Mouse (Mus musculus) ES-E14 (cell line): Measurements from ENCODE around the gene Cdkl3. TPM values are rescaled to one million over a fixed set of nuclear protein-coding genes. Genes with fewer than 3 reads are reported as not detected.

ENCODE experiments used
- DNase-seq: peaks from one replicate; pipeline ENCODE4 v3.0.0-alpha.2; 2013; ENCODE audit warnings: low read depth, low spot score
- H3K27ac ChIP-seq: 2 replicates; pipeline ENCODE4 v1.5.1; 2012; ENCODE audit warnings: low read depth, mild to moderate bottlenecking, low read length, moderate library complexity, mixed read lengths; ENCODE audit not compliant: poor library complexity, insufficient read depth, severe bottlenecking
- H3K36me3 ChIP-seq: 2 replicates; pipeline ENCODE4 v1.6.1; 2012; ENCODE audit warnings: mild to moderate bottlenecking, low read length, moderate library complexity, mixed read lengths; ENCODE audit not compliant: control insufficient read depth, poor library complexity, insufficient read depth, severe bottlenecking
- H3K4me1 ChIP-seq, 2 experiments: fragments of 150-350 bp in 1 of 2; sonication (generic) in 1 of 2; 2 replicates each; pipeline ENCODE4 v1.6.1; 2012; ENCODE audit warnings: low read length in 2 of 2, mild to moderate bottlenecking in 1 of 2, mixed read lengths in 1 of 2; ENCODE audit not compliant: control insufficient read depth in 2 of 2, insufficient read depth in 2 of 2, poor library complexity in 1 of 2
- H3K4me3 ChIP-seq, 2 experiments: fragments of 150-350 bp in 1 of 2; sonication (generic) in 1 of 2; 2 replicates each; pipeline ENCODE4 v1.5.1; 2012; ENCODE audit warnings: low read length in 2 of 2, low read depth in 1 of 2, mild to moderate bottlenecking in 1 of 2, mixed read lengths in 1 of 2; ENCODE audit not compliant: insufficient read depth in 1 of 2, poor library complexity in 1 of 2, severe bottlenecking in 1 of 2
- H3K9ac ChIP-seq: 2 replicates; pipeline ENCODE4 v1.6.1; 2012; ENCODE audit warnings: low read depth, mild to moderate bottlenecking, low read length, mixed read lengths; ENCODE audit not compliant: poor library complexity, insufficient read depth, severe bottlenecking
- H3K9me3 ChIP-seq: fragments of 150-350 bp; sonication (generic); 2 replicates; pipeline ENCODE4 v1.6.1; 2012; ENCODE audit warnings: low read depth, mild to moderate bottlenecking, low read length; ENCODE audit not compliant: control insufficient read depth, insufficient read depth
- CHD2 ChIP-seq: IDR thresholded peaks from 2 replicates; pipeline ENCODE4 v1.6.1; 2014; ENCODE audit warnings: mild to moderate bottlenecking, low read depth, low read length, inconsistent platforms
- HCFC1 ChIP-seq: IDR thresholded peaks from 2 replicates; pipeline ENCODE4 v1.6.1; 2012; ENCODE audit warnings: low read length, inconsistent platforms, borderline replicate concordance; ENCODE audit not compliant: insufficient read depth
- MAFK ChIP-seq: IDR thresholded peaks from 2 replicates; pipeline ENCODE4 v1.6.1; 2014; ENCODE audit warnings: mild to moderate bottlenecking, low read depth, low read length, inconsistent platforms; ENCODE audit not compliant: insufficient read depth
- ZC3H11A ChIP-seq: IDR thresholded peaks from 2 replicates; pipeline ENCODE4 v1.6.1; 2012; ENCODE audit warnings: low read depth, mild to moderate bottlenecking, inconsistent platforms, low read length, borderline replicate concordance
- ZNF384 ChIP-seq: IDR thresholded peaks from 2 replicates; pipeline ENCODE4 v1.6.1; 2012; ENCODE audit warnings: low read depth, low read length, inconsistent platforms
- in situ Hi-C, 2 experiments: fragments of 600-800 bp; cut with MboI; formaldehyde crosslinking; loops; one replicate each; pipeline ENCODE4 v1.15.1; 2025; ENCODE audit warnings: low sequenced_read_pairs in 2 of 2, inconsistent platforms in 1 of 2; ENCODE audit not compliant: unreplicated experiment in 2 of 2
- total RNA-seq: library from RNA; depleted of rRNA; stranded (reverse); fragments of 300-350 nt; gene quantifications from 2 replicates; pipeline ENCODE4 v1.2.3, GENCODE M21; 2012

Gene Cdkl3
- total RNA-seq, 1 experiment = 4.6 TPM

DNA sequence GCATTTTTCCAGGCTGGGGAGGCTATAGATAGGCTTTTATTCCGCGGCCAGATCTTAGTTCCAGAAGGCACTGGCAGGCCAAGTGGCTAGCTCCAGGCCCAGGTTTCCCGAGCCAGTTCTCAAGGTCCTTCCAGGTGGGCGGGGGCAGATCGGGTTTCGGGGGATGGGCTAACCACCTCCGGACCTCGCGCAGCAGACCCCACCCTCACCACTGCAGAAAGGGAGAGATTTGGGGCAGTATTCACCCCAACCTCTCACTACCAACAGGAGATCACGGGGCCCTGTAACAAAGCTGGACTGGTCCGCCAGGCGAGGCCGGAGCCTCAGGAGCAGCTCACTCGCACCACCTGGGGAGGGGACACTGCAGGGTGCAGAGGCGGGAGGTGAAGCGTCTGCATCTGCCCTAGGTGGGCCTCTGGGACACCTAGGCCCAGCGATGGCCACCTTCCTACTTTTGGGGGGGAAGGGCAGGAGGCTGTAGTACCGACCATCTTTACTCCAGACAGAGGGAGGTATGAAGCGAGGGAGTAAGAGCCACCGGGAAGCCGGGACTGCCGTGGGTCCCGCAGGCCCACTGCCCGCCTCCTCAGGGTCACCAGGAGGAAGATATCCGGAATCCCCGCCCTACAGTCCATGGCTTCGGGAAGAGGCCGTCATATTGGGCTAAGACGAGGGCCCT is 4.3 kb upstream of the Cdkl3 start:
- in situ Hi-C loops = no loop called here
- peak overlapping the region; percentile 88 for H3K9ac ChIP-seq
- peak overlapping the region; percentile 86 for H3K27ac ChIP-seq
- no peak for TF ChIP-seq CHD2
- DNase-seq = peak; percentile 60
- peak overlapping the region; percentile 92 to 95 for H3K4me3 ChIP-seq
- no peaks in the 10 kb centered on the region for H3K9me3 ChIP-seq
- peaks cover 21% of the 10 kb centered on the region for H3K36me3 ChIP-seq
- H3K4me1 ChIP-seq = peaks cover 3 to 4% of the 10 kb centered on the region in 2 experiments; a peak in 3 of 4 replicates

DNA sequence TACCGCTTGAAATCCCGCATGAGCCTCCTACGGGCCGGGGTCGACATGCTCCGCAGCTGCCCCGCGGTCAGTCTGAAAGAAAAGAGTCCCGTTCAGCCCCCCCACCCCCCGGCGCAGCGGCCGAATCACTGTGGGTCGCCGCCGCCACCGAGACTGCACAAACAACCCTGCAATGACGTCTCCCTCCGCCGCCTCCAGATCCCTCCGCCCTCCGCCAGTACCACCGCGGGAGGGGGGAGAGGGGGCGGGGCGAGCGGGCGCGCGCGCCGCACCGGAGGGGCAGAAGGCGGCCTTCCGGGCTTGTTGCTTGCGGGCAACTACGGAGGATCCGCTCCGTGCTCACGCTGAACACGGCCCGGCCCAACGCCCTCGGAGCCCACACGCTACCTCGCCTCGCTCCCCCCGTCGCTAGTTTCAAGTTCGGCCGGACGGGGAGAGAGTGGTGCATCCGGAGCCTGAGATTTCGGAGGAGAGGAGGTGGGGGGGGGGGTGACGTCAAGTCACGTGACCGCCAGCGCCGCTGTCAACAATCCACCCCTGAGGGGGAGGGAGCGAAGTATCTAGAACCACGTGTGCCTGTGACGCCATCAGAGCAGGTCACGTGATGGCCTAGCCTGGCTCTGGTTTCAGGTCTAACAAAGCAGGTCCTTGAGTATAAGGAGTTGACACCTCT is 3.6 kb upstream of the Cdkl3 start, which contains the start of gene Ube2b:
Gene Ube2b, minus strand, starts transcription at position 473 of the 673 bp plus-strand sequence.
- peak; percentile 99 for DNase-seq
- H3K9ac ChIP-seq = peak within 1 kb of the TSS; percentile 99
- in situ Hi-C loops = no loop called here
- peak within 1 kb of the TSS; percentile 97 for H3K27ac ChIP-seq
- peak within 1 kb of the TSS; percentile 92 to 95 for H3K4me3 ChIP-seq
- H3K9me3 ChIP-seq = no peaks in the 10 kb centered on the region
- H3K4me1 ChIP-seq = peaks cover 3 to 4% of the 10 kb centered on the region in 2 experiments; a peak in 3 of 4 replicates
- peaks cover 17% of the 10 kb centered on the region for H3K36me3 ChIP-seq
- TF ChIP-seq MAFK = no peak
- 0 out of 2 replicates have a peak, but pooled peaks have one; percentile 10 for TF ChIP-seq ZNF384
- no peak for TF ChIP-seq ZC3H11A
- TF ChIP-seq CHD2 = peak; percentile 78
- TF ChIP-seq HCFC1 = no peak; the same call in 1 of the 2 replicates

DNA sequence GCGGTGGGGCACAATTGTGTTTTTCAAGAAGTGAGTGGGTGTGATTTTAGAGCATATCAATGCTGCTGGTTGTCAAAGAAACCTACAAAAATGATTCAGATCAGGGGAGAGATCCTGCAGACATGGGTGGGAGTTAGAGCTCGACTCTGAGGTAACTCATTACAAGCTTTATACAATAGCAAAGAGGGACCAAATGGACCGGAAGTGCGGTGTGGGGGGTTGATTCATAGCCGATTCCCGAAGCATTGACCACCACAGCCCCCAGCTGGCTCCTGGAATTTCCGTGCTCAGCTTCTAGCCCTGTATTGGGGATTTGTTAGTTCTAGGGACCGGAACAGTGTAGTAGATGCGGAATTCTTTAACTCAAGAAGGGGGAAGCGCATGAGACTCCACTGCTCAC is 2.7 kb upstream of the Cdkl3 start:
- H3K4me1 ChIP-seq = peaks cover 3 to 4% of the 10 kb centered on the region in 2 experiments; a peak in 3 of 4 replicates

DNA sequence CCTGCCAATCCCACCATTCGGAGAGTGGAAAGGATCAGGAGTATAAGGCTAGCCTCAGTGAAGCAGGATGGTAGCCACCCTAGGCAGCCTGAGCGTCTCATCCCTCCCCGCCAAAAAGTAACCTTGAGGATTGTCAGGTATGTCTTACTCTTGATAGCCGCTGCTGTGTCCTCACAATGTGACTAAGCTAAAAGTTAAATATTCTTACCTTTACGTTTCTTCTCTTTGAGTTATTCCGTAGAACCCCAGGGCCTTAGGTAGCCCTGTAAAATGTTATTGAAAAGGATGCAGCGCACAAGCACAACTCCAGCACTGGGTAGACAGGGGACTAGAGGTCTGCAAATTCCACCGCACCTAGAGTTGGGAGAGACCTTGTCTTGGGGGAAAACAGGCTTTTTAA is 2.2 kb upstream of the Cdkl3 start:
- no peak for TF ChIP-seq ZC3H11A
- no peak for TF ChIP-seq HCFC1
- no peak for TF ChIP-seq MAFK
- no peak for TF ChIP-seq ZNF384
- no peak for TF ChIP-seq CHD2
- H3K36me3 ChIP-seq = peaks cover 8% of the 10 kb centered on the region
- H3K9me3 ChIP-seq = no peaks in the 10 kb centered on the region
- H3K9ac ChIP-seq = peak overlapping the region; percentile 69; the same call in 1 of the 2 replicates
- H3K4me1 ChIP-seq = peaks cover 3 to 4% of the 10 kb centered on the region in 2 experiments; a peak in 3 of 4 replicates
- in situ Hi-C loops = no loop called here
- peak overlapping the region; percentile 23 to 51 for H3K4me3 ChIP-seq
- peak overlapping the region; percentile 63; the same call in 1 of the 2 replicates for H3K27ac ChIP-seq
- DNase-seq = no peak

More for the DNA sequence above, 2.7 kb upstream of the Cdkl3 start:
- Histone ChIP-seq H3K9me3 (no peaks in the 10 kb centered on the region), H3K36me3 (peaks cover 12% of the 10 kb centered on the region), H3K9ac (peak overlapping the region; percentile 69; the same call in 1 of the 2 replicates), H3K4me3 (peak overlapping the region; percentile 23 to 51), H3K27ac (peak overlapping the region; percentile 63; the same call in 1 of the 2 replicates)
- TF ChIP-seq ZNF384 (no peak), ZC3H11A (no peak), HCFC1 (no peak), MAFK (no peak), CHD2 (no peak)
- in situ Hi-C loops = no loop called here
- DNase-seq = no peak
